Mouse (Mus musculus) embryo, embryonic 10.5 days (tissue): ENCODE results near the gene Napa.

ENCODE experiments used
- DNase-seq: peaks from one replicate; pipeline ENCODE4 v3.0.0-alpha.2; 2015; ENCODE audit warnings: low spot score

Gene Napa

DNA sequence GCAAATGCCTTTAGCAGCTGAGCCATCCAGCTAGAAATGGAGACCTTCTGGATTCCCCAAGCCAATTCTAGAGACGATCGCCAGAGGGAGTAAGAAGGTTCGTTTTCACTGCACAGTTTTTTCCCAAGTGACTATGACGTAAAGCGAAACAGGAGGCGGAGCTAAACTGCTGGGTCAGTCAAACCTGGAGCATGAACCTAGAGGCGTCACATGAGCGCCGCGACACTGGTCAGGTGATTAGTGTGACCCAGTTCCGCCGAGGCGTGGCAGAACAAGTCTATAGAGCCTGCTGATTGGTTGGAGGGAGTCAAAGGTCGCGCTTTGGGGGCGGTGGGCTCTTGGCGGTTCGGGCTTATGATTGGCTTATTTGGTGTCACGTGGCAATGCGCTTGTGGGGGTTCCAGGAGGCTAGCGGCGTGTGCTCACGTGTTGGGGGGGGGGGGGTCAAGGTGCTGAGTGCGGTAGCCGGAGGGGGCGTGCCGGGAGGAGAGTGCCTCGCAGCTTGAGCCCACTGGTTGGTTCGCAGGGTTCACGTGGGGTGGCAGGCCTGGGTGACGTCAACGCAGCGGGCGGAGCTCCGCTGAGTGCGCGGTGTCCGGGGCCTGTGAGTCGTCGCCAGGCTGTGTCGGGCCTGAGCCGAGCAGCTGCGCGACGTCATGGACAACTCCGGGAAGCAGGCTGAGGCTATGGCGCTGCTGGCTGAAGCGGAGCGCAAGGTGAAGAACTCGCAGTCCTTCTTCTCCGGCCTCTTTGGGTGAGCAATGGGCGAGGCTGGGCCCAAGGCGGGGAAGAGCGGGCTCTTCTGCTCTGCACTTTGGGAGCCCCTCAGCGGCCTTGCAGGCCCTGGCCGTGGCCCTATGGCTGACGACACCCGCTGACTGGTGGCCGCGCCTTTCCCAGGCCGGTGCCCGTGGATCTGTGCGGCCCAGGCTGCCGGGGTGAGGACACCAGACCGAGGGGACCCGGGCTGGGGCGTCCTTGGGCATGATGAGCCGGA, at the start of gene Napa:
Gene Napa (plus strand): TSS at position 438 of the 997 bp plus-strand sequence.
- DNase-seq = peak; percentile 100

DNA sequence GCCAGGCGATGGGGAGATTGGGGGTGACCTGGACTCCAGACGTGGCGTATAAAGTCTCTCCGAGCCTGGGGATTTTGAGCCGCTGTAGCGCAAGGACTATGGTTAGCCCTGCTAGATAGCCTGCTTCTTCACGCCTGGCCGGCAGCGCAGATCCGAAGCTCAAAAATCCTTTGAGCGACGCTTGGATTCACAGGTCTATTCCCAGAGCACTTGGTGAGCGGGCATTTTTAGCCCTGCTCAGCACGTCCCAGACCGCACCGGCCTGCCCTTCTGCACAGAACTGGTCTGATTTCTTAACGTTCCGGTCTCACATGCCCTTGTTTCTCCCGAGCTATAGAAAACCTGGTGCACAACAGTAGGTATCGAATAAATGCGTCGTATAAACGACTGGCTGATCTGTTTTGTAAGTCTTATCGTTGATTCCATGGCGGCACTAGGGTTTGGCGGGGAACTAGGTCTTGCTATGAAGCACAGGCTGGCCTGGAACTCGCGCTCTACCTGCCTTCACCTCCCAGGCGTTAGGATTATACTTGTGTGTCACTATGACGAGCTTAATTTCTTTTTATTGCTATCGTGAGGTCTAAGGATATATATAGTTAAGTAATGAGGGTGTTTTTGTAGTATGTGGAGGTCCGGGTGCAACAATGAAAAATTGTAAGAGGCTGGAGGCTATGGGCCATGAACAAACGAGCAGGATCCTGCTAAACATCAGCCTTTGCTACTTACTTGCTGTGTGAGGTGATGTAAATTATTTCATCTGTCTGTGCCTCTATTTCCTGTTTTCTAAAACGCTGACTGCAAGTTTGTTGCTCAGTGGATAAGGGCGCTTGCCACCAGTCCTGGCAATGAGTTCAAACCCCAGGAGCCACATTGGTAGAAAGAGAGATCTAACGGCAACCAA, 49.3 kb upstream of the Napa start:
- DNase-seq = peak; percentile 50

DNA sequence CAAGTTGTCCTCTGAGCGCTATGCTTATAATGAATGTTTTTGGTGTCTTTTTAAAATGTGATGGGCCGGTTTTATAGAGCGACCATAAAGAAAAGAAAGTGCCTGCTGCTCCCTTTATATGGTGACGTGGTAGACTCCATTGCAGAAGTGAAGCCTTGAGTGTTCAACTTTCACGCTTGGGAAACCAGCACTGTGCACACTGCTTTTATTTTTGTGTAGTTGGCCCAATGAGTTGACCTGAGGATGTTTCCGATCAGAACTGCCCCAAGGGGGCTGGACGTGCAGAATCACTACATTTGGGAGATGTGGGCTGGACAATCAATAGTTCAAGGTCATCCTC, 48.7 kb upstream of the Napa start:
- DNase-seq = no peak

DNA sequence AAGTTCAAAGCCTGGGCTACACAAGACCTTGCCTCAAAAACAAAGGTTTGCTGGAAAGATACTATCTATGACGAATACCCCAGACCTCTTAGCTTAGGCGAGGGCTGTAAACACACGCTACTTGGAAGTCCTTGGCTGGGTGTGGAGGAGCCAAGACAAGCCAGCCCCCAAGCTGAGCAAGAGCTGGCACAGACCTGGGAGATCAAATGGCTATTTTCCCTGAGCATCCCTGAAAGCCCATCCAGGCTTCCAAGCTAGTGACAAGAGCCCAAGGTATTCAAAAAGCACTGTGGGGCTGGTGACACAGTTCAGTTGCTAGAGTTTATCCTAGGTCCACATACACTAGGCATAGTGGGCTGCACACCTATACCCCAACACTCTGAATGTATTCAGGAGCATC, 47.7 kb upstream of the Napa start:
- DNase-seq = no peak

DNA sequence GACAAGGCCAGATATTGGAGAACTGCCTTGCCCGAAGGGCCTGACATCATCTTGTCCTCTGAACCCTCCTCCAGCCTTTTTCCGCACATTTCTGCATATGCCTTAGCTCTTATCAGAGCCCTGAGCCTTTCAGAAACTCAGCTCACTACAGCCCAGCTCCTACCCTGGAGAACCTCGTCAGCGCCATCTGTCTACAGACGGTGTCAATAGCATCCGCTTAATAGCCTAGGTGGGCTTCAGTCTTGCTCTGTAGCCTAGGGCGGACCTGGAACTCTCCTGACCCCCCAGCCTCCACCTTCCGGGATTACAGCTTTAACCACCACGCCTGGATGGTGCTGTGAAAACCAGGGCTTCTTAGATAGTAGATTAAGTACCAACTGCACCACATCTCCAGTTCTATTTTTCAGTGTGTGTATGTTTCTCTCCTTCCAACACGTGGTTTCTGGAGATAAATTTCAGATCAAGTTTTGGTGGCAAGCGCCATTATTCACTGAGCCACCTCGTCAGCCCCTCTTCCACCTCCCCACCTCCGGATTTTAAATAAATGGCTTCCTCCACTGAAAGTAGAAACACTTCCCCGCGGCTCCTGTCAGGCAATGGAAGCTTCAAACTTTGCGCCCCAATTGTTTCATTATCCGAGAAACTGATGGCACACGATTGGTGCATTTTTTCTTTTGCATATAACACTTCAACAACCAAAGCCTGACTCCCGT, 46.2 kb upstream of the Napa start:
- peak; percentile 88 for DNase-seq

DNA sequence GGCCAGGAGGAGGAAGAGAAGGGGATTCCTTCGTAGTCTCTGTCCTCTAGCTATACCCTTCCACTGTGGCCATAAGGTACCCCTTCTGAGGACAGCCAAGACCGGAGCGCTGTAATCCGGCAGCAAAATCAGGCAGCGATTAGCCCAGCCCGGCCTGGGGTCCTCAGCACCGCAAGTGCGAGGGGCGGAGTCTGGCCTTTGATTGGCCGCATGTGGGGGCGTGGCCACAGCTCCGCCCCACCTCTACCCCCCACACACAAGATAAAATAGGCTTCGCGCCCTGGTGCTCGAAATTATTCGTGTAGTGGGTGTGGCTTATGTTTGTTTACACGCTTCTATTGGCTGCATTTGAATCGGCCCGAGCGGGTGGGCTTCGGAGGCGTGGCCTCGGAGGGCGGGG, 45.6 kb upstream of the Napa start:
- peak; percentile 99 for DNase-seq

DNA sequence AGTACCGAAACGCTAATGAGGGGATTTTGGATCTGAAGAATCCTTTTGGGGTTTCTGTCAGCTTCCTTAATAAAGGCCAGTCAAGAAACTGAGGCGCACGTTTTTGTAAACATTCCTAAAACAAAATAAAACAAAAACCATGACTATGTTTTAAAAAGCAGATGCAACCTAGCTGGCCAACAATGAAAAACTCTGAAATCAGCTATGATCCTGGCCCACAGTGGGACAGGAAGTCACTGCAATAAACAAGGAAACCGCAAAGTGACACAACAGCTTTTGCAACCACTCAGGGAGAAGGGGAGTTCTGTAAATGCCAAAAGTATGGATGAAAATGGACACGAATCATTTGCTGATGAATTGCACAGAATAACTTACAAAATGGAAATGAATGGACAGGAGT, 45.2 kb upstream of the Napa start:
- no peak for DNase-seq

DNA sequence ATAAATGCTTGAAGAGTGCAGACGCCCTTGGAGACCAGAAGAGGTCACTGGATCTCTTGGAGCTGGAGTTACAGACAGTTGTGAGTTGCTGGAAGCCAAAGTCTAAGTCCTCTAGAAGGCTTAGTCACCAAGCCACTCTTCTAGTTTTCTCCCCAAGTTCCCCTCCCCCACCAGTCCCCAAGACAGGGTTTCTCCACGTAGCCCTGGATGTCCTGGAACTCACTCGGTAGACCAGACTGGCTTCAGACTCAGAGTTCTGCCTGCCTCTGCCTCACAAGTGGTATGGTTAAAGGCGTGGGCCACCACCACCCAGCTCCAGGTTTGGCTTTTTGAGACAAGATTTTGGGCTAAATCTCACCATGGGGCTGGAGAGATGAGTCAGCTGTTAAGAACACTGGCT, 43.3 kb upstream of the Napa start:
- no peak for DNase-seq

DNA sequence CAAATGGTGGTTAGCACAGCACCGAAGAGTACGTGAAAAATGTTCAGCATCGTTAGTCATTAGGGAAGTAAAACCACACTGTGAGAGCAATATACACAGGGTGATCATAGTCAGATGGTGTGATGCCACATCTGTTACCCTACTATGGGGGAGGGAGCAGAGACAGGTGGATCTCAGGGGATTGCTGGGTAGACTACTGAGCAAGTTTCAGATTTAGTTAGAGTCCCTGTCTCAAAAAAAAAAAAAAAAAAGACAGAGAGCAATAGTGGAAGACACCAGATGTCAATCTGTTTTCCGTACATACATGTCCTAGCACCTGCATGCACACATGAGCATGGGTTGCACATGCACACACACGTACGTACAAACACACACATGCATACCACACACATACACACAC, 42.6 kb upstream of the Napa start:
- DNase-seq = no peak

DNA sequence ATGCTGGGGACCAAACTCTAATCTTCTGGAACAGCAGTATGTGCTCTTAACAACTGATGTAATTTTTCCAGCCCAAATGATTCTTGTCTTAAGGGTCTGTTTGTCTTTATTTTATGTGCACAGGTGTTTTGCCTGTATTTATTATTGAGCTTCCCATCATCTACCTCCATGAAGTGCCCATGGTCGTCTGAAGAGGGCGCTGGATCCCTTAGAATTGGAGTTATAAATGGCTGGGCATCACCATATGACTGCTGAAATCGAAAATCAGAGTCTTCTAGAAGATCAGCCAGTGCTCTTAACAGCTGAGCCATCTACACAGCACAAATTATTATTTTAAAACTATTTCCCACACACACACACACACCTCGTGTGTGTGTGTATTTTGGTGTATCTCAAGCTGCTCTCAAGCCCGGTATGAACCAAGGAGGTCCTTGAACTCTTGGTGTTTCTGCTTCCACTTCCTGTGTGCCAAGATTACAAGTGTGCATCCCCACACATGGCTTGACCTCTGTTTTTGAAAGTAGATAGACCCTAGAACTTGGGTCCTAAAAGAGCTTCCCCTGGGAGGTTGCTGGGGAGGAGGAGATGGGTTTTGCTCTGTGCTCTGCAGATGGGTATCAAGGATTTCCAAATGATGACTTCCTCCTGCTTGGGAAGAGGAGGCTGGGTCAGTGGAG, 41.7 kb upstream of the Napa start:
- DNase-seq = peak; percentile 49

DNA sequence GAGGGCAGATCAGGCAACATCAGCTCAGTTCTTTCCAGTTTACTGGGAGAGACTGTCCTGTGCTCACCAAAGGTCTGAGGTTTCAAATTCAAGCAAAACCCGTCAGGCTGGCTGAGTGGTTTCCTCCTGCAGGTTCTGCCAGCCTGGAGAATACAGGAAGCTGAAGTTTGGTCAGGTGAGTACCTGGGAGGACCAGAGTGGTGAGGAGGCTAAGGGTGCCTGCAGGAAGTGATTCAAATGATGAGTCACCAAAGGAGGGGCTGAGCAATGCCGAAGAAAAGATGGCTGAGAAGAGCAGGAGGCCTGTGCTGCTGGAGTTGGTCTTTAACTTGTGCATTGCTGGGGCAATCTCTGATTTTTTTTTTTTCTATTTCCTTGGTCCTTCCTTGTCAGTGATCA, 41.1 kb upstream of the Napa start:
- DNase-seq = no peak

DNA sequence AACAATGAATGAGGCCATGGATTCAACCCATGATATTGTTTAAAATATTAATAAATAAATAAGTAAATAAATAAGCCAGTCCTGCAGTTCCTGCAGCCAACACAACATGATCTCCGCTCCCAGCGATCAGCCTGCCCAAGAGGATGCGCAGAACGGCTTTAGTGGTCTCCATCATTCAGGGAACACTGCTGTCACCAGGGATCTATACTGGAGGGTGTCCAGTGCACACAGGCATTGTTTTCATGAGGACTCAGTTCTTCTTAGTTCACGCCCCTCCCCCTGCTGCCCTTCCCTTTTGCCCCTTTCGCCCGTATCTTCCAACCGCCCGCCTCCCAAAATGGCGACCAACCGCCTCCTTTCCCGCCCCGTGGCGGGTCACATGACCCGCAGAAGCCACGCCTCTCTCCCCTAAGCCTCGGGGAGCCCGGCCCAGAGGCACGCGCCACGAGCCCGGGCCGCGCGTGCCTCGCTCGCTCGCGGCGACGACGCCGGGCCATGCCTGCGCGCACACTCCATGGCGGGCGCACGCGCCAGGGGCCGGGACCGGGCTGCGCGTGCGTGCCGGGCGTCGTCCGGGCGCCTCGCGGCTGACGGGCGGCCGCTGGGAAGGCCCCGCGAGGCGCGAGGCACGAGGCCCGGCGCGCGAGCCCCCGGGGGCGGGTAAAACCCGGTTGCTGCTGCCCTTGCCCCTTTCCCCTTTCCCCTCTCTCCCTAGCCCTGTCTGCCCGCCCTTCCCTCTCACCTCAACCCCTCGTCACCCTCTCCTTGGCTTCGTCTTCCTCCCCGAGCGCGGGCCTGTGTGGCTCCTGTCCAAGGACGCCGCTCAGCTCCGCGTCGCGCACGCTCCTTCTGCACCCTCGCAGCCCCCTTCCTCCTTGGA, 36.8 kb upstream of the Napa start, which contains the start of gene Zfp541:
Gene Zfp541 (plus strand): TSS at position 596 of the 880 bp plus-strand sequence.
- peak; percentile 9 for DNase-seq

DNA sequence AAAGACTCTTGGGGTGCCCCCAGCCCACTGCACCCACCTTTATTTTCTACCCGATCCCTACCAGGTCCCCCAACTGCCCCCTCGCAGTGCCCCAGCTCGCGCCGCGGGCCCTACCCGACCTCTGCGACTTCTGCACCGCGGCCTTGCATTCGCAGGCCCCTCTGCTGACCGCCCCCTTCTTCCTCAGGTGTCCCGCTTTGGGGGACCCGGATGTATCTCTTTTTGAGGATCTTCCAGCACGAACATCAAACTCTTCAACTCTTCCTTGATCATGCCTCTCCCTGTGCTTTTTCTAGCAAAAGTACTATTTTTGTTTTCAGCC, 36.2 kb upstream of the Napa start:
- no peak for DNase-seq

DNA sequence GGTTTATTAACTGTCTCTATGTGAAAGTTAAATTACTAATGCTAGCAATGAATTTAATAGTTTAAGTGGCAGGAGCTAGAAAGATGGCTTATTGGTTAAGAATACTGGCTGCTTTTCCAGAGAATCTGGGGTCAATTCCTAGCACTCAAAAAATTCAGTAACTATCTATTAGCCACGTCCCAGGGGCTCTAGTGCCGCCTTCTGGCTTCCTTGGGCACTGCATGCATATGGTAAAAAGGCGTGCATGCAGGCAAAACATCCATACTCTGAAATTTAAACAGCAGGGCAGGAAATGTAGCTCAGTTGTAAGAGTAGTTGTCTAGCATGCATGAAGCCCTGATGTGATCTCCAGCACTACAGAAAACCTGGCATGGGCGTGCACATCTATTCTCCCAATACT, 34.8 kb upstream of the Napa start:
- DNase-seq = no peak

DNA sequence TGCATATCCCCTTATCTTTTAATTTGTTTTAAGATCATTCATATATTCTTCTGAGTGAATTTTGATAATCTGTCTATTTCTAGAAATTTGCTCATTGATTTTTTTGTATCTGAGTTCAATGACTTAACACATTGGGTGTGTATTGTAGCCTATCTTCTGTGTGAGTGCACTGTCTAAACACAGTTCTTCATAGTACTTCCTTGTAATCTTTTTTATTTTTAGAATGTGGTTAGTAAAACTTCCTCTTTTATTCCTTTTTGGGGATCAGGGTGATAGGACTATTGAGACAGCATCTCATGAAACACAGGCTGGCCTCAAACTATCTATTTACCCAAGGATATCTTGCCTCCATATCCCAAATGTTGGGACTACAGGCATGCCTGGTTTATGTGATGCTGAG, 27.4 kb upstream of the Napa start:
- DNase-seq = no peak

DNA sequence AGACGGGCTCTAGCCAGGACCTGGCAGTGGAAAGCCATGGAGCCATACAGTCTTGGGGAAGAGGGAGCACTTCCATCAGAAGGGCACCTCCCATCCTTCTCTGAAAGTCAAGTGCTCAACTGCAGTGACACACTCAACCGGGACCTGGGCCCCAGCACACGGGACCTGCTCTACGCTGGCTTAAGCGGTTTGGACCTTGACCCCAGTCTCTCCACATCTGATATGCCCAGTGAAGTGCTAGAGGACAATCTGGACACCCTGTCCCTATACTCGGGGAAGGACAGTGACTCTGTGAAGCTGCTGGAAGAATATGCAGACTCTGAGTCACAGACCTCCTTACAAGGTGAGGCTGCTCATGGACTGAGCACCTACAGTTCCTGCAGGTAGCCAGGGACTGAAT, 26.4 kb upstream of the Napa start:
- DNase-seq = no peak

DNA sequence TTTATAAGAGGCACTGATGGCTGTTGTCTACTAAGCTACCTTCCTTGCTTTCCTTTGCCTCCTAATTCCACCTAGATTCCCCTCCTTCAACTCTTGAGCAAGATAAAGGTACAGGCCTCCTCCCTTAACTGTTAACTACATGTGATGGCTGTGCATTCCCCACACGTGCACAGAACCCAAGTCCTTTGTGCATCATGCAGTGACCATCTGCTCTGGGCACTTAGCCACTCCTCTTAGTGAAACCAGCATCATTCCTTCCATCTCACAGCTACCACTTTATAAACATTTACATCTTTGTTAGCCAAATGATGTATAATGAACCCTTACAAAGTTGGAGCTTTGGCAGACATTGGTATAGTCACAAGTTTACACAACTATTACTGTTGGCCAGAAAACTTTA, 18.3 kb upstream of the Napa start:
- DNase-seq = no peak

DNA sequence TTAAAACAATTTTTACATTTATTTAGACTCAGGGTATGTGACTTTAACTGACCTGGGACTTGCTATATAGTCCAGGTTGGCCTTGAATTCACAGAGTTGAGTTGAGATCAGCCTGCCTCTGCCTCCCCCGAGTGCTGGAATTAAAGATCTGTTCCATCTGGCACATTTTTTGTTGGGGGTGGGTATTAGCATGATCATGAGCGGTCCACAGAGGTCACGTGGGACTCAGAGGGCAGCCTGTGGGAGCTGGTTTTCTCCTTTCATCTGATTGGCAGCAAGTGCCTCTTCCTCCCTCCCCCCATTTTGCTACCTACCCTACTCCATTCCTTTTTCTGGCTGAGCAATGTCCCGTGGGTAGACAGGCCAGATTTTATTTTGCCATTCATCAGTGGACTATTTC, 17.7 kb upstream of the Napa start:
- DNase-seq = no peak

DNA sequence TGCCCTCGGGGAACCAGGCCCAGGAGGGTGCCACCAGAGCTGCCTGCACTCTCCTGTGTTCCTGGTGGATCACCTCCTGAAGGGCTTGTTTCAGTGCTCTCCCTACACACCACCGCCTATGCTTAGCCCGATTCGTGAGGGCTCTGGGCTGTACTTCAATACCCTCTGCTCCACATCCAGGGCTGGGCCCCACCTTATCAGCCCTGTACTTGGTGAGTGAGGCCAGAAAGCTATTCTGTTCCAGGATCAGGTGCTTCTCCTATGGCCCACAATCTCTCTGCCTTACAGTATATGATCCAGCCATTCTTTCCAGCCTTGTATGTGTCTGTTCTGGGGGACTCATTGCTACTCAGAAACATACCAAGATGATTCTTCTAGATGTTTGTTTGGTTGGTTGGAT, 14.9 kb upstream of the Napa start:
- DNase-seq = no peak

DNA sequence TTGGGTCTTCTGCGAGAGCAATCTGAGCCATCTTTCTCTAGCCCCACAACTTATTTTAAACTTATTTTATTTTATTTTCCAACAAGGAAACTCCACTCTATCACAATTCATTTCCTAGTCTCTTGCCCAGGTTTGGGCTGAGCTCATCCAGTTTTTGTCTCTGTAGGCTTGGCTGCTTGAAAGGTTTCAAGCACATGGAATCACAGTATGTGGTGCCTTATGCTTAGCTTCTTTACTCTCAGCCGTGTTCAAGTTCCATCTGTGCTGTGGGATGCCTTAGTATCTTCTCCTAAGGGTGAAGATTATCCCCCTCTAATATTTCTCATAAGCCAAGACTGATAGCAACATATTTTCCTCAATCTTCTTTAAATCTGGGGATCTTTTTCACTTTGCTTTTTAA, 10.7 kb upstream of the Napa start:
- no peak for DNase-seq

DNA sequence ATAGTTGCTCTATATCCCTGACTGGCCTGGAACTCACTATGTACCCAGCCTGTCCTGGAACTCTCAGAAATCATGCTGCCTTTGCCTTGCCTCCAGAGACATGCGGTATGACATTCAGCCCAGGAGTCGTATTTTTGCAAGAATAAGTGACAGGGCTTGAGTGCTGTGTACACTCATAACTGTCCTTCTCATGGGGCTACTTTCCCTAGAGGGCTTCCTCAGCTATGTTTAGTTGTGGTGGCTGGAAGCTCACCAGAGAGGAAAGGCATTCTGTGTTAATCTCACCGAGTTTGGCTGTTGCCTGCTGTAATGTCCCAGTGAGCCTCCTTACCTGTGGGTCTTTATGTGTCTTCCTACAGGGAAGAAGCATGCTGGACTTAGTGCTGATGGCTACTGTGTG, 3.7 kb upstream of the Napa start:
- DNase-seq = no peak
